Mouse (Mus musculus) naive thymus-derived CD4-positive, alpha-beta T cell, adult 2 months (primary cell): Measurements from ENCODE around the gene 1110059E24Rik.
A peak's percentile ranks its signal among the peaks of the same experiment; 100 is the strongest.
"Not testable (repeated sequence)": the region's sequence is repeated elsewhere in the genome, so short reads cannot be mapped to it uniquely, and the experiment has no call there.

Experiments used
- DNase-seq: peaks from one replicate; pipeline ENCODE4 v3.0.0-alpha.2; 2011; ENCODE audit warnings: low read depth

1110059E24Rik gene

GRCm38 (mm10) chr19:21652285-21653171 lies at the start of gene 1110059E24Rik:
1110059E24Rik (minus strand) TSS chr19:21652976.
- DNase-seq = peak; percentile 97

DNA sequence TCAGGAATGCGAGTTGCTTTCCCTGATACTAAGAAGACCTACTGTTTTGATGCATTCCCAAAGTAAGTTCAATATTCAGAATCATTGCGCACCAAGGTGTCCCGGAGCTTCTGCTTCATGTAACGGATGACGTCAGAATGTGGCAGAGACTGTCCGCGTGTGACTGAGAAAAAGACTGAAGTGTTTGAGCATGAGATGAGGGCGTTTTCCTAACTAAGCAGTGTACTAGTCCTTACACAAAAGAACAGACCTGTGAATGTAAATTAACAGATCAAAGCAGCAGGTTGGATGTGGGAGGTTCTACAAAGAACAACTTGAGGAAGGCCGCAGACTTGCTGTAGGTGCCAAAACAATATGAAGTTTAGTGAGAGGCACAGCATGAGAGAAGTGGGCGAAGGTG lies 28.2 kb upstream of the 1110059E24Rik start:
- no peak for DNase-seq

DNA sequence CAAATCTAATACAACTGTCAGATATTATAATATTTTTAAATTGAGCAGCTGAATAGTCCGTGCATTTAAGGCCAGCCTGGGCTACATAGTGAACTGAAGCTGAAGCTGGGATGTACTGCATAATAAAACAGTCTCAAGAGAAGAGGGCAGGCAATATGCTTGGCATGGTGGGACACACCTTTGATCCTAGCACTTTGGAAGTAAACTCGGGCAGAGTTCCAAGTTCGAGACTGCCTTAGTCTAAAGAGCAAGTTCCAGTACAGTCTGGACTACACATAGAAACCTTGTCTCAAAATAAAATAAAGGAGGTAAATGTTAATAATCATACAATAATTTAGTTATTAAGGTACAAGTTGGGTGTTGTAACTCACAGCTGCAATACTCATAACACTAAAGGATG lies 27.3 kb upstream of the 1110059E24Rik start:
- DNase-seq = no peak

DNA sequence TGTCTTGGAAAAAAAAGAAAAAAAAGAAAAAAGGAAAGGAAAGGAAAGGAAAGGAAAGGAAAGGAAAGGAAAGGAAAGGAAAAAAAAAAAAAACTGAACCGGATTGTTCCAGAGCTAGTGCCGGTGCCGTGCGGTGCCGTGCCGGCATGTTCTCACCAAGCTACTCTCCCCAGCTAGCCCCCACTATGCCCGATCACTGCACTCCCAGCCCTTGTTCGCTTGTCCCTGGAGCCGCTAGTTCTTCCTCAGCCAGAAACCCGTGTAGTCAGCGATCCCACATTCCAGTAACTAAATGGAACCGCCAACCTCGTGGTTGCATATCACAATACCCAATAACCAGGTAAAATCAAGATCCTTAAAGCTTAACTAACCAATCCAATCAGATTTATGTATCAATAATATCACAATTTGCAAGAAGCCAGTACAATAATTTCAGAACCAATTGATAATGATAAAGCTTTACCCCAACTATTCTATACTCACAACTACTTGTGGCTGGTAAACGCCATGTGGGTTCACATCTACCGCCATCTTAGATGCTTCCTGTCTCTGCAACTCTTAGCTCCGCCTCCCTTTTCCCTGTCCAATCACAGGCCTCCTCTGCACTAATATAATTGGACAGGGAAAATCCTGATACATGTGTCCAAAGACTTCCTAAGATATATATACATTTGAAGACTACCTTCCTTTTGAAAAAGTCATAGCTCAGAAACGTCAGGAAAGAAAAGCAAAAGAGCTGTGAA lies 21.7 kb upstream of the 1110059E24Rik start:
- DNase-seq = no peak

DNA sequence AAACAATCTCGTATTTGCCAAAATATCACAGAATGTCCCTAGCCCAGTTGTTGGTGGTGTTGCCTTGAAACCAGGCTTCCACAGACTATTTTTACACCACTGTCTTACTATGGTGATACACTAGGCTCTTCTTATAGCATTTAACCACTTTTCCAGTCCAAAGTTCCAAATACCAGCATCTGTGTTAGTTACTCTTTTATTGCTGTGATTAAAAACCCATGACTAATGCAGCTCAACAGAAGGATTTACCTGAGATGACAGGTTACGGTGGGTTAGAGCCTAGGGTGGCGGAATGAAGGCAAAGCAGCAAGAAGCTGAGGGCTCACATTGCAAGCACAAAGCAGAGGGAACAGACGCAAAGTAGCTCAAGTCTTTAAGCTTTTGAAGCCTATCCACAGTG lies 16.9 kb upstream of the 1110059E24Rik start:
- DNase-seq = no peak

- no peak for DNase-seq
Observed at GRCm38 (mm10) chr19:21663756-21664456, 11.1 kb upstream of the 1110059E24Rik start.

DNA sequence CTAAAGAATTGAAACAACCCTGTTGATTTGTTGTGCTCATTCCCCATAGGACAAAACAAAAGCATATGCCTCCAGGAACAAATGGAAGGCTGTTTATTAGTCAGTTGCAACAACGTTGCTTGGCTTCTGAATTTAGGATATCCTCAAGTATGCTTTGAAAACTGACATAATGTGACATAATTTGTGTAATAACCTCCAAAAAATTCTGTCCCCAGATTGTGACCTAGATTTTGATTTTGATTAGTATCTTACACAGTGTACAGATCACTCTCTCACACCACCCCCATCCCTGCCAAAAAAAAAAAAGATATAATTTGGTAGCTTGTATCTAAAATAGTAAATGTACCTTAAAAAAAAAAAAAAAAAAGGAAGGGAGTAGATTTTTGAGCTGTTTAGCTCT lies 8.0 kb upstream of the 1110059E24Rik start:
- no peak for DNase-seq

DNA sequence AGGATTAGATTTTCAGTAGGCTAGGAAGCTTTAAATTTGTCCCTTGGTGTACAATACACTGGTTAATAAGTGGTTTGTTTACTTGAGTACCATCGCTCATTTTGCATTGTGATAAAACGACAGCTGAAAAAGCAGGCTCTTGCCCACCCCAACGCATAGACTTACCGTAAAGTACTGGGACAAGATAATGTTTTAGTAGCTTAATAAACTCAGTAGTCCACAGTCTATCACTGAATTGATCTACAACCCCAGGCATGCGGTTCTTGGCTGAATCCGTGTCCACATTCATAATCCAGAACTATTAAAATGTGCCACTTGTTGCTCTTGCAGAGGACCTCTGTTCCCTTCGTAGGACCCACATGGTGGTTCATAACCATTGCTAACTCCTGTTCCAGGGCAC lies 2.0 kb upstream of the 1110059E24Rik start:
- DNase-seq = no peak

- peak; percentile 56 for DNase-seq
Observed at GRCm38 (mm10) chr19:21653172-21653981, 601 bp upstream of the 1110059E24Rik start, which contains the start of gene Abhd17b. Abhd17b (plus strand) TSS chr19:21653185.

GRCm38 (mm10) chr19:21651664-21652063 lies 1.1 kb downstream of the 1110059E24Rik start:
- no peak for DNase-seq

GRCm38 (mm10) chr19:21646142-21646541 lies 6.6 kb downstream of the 1110059E24Rik start:
- DNase-seq = peak; percentile 47

DNA sequence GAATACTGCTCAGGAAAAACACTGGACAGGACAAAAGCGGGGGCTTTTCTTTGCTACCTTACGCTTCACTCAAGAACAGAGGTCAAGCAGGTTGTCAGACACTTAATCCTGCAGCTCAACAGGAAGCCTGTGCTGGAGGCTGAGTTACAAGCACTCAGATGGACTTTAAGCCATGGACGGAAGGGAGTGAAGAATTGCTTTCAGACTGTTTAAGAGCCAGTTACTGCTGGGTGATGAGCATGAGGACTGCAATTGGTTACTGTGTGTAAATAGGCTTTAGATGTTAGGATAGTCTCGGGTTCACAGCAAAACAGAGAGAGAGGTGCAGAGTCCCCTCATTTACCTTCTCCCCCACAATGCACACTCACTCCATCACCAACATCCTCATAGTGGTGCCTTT lies 7.5 kb downstream of the 1110059E24Rik start:
- DNase-seq = no peak

DNA sequence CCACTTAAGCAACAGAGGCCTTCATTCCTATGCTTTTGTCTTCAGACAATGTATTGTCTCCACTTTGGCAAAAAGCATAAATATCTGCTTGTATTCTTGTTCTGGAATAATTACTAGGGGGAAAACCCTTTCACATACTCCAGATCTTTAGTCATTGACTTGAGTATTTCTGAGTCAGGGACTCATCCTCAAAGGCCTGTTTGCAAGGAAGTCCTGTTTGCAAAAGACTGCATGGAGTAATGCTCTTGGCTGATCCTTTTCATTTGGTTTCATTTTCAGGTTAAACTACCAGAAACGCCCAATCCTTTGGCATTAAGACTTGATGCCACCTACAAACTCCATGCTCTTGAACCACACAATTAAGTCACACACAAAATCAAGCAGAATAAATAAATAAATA lies 8.8 kb downstream of the 1110059E24Rik start:
- no peak for DNase-seq

DNA sequence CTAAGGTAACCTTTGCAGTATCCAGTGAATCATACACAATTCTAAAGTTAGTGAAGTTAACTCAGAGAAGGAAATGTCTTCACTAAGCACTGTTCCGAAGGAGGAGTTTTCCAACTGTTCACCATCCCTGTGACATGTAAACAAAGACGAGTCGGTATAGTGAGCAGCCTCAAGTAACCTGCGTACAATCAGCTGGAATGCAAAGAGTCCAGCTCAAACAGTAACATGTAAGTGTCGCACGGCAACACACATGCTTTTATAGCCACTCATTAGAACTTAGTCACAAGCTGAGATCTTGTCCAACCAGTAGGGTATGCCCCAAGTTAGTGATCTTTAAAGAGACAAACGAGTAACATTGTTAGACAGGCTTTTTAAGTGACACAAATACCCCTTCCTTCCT lies 15.1 kb downstream of the 1110059E24Rik start:
- DNase-seq = no peak

GRCm38 (mm10) chr19:21636907-21637306 lies 15.9 kb downstream of the 1110059E24Rik start:
- DNase-seq = no peak

DNA sequence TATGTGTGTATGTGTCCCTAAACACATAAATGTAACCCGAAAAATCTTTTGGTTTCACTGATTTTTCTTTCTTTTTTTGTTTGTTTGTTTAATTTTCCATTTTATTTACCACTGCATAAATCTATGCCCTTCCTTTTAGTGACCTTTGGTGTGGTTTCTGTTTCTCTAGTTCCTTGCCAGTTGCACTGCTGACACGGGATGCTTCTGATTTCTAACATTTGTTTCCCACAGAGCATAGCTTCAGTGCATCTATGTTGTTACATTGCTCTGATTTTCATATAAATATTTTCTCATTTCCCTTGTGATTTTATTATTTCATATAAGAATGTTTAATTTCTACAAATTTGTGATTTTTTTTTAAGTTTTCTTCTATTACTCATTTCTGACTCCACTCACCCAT lies 17.4 kb downstream of the 1110059E24Rik start:
- no peak for DNase-seq

DNA sequence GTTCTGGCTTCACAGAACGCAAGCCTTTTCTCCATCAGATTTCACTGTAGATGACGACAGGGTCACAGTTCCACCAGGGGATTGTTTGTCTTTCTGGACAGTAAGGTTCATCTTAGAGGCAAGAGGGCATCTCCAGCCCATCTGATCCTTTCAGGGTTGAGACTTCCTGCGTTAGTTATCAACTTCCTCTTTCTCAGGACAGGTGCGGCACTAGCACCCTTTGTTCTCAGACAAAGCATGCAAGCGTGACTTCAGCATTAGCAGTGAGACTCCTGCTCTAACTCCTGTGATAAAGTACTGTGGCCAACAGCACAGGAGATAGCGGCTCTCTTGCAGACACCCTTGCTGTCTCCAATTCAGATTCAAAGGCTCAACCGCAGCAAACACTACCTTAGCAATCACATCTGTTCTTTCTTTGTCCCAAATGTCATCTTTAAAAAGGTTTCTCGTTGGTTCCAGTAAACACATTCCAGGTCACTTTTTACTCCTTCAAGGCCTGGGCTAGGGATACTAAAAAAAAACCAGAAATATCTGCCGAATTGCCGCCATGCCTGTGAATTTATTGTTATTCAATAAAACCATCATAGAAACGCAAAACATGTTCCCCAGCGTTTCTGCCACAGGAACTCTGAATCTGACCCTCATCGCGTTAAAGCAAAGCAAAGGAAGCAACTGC lies 22.0 kb downstream of the 1110059E24Rik start:
- peak; percentile 65 for DNase-seq

GRCm38 (mm10) chr19:21629501-21629900 lies 23.3 kb downstream of the 1110059E24Rik start:
- no peak for DNase-seq

- no peak for DNase-seq
Observed at GRCm38 (mm10) chr19:21629030-21629429, 23.7 kb downstream of the 1110059E24Rik start.

DNA sequence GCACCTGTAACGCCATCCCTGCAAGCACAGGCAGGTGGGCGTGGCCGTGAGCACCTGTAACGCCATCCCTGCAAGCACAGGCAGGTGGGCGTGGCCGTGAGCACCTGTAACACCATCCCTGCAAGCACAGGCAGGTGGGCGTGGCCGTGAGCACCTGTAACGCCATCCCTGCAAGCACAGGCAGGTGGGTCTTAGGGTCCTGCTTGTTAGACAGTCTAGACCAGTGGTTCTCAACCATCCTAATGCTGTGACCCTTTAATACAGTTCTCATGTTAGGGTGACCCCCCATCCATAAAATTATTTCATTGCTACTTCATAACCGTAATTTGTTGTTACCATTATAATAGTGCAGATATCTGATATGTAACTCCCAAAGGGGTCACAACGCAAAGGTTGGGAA lies 24.3 kb downstream of the 1110059E24Rik start:
- DNase-seq = not testable (repeated sequence)
